Mouse (Mus musculus): ENCODE measurements around the gene Rab5c. TPM values are rescaled to one million over a fixed set of nuclear protein-coding genes. Genes with fewer than 3 reads are reported as not detected.

Rab5c gene
- polyA plus RNA-seq, 1 experiment from 2014 or later: 13.0 TPM

GRCm38 (mm10) chr11:100767871-100768270, 29.9 kb upstream of the Rab5c start:
- H3K27ac ChIP-seq: no peak overlapping the region
- ATAC-seq (replicated peaks; ENCODE audit: insufficient number of reproducible peaks, insufficient read depth, low FRiP score, low read depth): no peak
- no peak overlapping the region for H3K4me2 ChIP-seq
- no peaks in the 10 kb centered on the region for H3K36me3 ChIP-seq
- H3K4me3 ChIP-seq: no peak overlapping the region
- H3K9ac ChIP-seq: no peak overlapping the region
- 86% methylated on average over 5 of the region's 5 CpGs for WGBS
- no peaks in the 10 kb centered on the region for H3K9me3 ChIP-seq (replicated peaks)
- H3K27me3 ChIP-seq: no peaks in the 10 kb centered on the region
- peaks cover 11% of the 10 kb centered on the region for H3K4me1 ChIP-seq (replicated peaks)

DNA sequence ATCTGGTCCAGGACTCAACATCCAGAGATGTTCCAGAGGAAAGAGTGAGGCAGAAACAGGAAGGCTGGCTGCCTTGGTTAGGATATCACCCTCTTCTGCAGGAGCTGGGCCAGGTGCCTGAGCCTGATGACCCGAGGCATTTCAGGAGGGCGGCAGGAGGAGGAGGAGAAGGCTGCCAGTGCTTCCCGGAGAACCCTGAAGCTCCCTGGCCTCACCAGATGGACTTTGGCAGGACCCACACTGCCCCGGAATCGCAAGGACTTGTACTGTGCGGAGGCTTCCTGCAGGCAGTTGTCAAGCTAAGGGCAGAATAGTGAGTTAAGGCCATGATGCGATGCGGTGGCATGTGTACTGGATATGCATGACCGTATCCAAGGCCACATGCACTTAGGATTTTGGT, 28.7 kb upstream of the Rab5c start:
- WGBS: 71% methylated on average over 9 of the region's 9 CpGs
- ATAC-seq (replicated peaks; ENCODE audit: insufficient number of reproducible peaks, insufficient read depth, low FRiP score, low read depth): no peak
- Histone ChIP-seq H3K4me2 (no peak overlapping the region), H3K9ac (no peak overlapping the region), H3K27ac (no peak overlapping the region), H3K4me3 (no peak overlapping the region), H3K36me3 (no peaks in the 10 kb centered on the region), H3K4me1 (replicated peaks) (peaks cover 15% of the 10 kb centered on the region), H3K27me3 (peaks cover 3% of the 10 kb centered on the region; the same call in 1 of the 2 replicates), H3K9me3 (replicated peaks) (no peaks in the 10 kb centered on the region)

DNA sequence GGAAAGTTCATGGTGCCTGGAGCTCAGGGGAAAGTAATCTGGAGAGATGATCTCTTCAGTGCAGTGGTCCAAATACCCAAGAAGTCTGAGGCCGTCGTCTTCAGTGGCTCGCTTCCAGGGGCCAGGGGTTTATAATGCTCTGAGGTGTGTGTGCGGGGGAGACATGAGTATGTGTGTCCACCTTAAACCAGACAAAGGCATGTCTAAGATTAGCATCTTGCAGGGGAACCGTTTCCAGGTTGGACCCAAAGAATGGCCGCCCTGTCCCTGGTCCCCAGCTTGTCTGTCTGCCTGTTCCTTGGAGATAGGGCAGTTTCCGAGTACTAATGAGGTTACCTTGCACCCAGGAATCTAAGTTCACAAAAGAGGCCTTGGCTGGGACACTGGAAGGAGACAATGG, 24.8 kb upstream of the Rab5c start, which contains the start of gene Hcrt:
Gene Hcrt, minus strand, starts transcription at position 101 of the 400 bp plus-strand sequence.
- H3K27me3 ChIP-seq: peaks cover 35% of the 10 kb centered on the region
- peaks cover 14% of the 10 kb centered on the region for H3K4me1 ChIP-seq (replicated peaks)
- 87% methylated on average over 7 of the region's 7 CpGs for WGBS
- H3K27ac ChIP-seq: no peak within 1 kb of the TSS
- H3K9ac ChIP-seq: peak within 1 kb of the TSS; percentile 40
- H3K4me2 ChIP-seq: peak within 1 kb of the TSS; percentile 77
- H3K4me3 ChIP-seq: peak within 1 kb of the TSS; percentile 51
- no peaks in the 10 kb centered on the region for H3K9me3 ChIP-seq (replicated peaks)
- ATAC-seq (replicated peaks; ENCODE audit: insufficient number of reproducible peaks, insufficient read depth, low FRiP score, low read depth): no peak
- H3K36me3 ChIP-seq: no peaks in the 10 kb centered on the region

DNA sequence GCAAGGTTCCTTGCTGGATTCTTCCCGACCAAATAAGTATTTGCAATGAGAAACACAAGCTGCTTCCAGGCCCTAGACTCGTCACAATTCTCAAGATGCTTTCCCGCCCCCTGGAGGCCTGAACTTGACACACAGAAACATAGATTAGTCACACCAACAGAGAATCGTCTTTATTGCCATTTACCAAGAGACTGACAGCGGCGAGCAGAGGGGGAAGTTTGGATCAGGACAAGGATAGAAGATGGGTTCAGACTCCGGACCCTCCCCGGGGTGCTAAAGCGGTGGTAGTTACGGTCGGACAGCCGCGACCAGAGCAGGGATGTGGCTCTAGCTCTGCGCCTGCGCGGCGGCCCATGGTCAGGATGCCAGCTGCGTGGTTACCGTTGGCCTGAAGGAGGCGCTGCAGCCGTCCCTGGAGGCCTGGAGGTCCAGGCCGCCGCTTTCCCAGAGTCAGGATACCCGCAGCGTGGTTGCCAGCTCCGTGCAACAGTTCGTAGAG, 23.6 kb upstream of the Rab5c start:
- H3K9me3 ChIP-seq (replicated peaks): no peaks in the 10 kb centered on the region
- H3K36me3 ChIP-seq: no peaks in the 10 kb centered on the region
- peak overlapping the region; percentile 51 for H3K4me3 ChIP-seq
- peak overlapping the region; percentile 77 for H3K4me2 ChIP-seq
- H3K27ac ChIP-seq: no peak overlapping the region
- peak; percentile 60; the same call in 1 of the 2 replicates for ATAC-seq (replicated peaks; ENCODE audit: insufficient number of reproducible peaks, insufficient read depth, low FRiP score, low read depth)
- WGBS: 0% methylated on average over 27 of the region's 27 CpGs
- H3K27me3 ChIP-seq: peaks cover 48% of the 10 kb centered on the region
- H3K9ac ChIP-seq: peak overlapping the region; percentile 40
- peaks cover 14% of the 10 kb centered on the region for H3K4me1 ChIP-seq (replicated peaks)

GRCm38 (mm10) chr11:100759611-100760233, 21.7 kb upstream of the Rab5c start, which contains the start of gene Kcnh4:
Gene Kcnh4 (minus strand): TSS chr11:100759942.
- H3K27me3 ChIP-seq: peaks cover 56% of the 10 kb centered on the region

GRCm38 (mm10) chr11:100758707-100759610, 20.9 kb upstream of the Rab5c start:
- ATAC-seq (replicated peaks; ENCODE audit: insufficient number of reproducible peaks, insufficient read depth, low FRiP score, low read depth): no peak
- peak overlapping the region; percentile 30 for H3K4me3 ChIP-seq
- H3K27ac ChIP-seq: no peak overlapping the region
- no peak overlapping the region for H3K9ac ChIP-seq
- H3K9me3 ChIP-seq (replicated peaks): no peaks in the 10 kb centered on the region
- peak overlapping the region; percentile 54 for H3K4me2 ChIP-seq
- 2% methylated on average over 35 of the region's 35 CpGs for WGBS
- H3K36me3 ChIP-seq: no peaks in the 10 kb centered on the region
- peaks cover 56% of the 10 kb centered on the region for H3K27me3 ChIP-seq
- peaks cover 14% of the 10 kb centered on the region for H3K4me1 ChIP-seq (replicated peaks)

More at GRCm38 (mm10) chr11:100759611-100760233, 21.7 kb upstream of the Rab5c start, which contains the start of gene Kcnh4:
- no peak within 1 kb of the TSS for H3K27ac ChIP-seq
- H3K36me3 ChIP-seq: no peaks in the 10 kb centered on the region
- no peaks in the 10 kb centered on the region for H3K9me3 ChIP-seq (replicated peaks)
- under 1% methylated on average over 51 of the region's 51 CpGs for WGBS
- H3K4me2 ChIP-seq: peak within 1 kb of the TSS; percentile 54
- ATAC-seq (replicated peaks; ENCODE audit: insufficient number of reproducible peaks, insufficient read depth, low FRiP score, low read depth): no peak; the same call in 1 of the 2 replicates
- H3K4me1 ChIP-seq (replicated peaks): peaks cover 14% of the 10 kb centered on the region
- H3K9ac ChIP-seq: no peak within 1 kb of the TSS
- peak within 1 kb of the TSS; percentile 30 for H3K4me3 ChIP-seq

DNA sequence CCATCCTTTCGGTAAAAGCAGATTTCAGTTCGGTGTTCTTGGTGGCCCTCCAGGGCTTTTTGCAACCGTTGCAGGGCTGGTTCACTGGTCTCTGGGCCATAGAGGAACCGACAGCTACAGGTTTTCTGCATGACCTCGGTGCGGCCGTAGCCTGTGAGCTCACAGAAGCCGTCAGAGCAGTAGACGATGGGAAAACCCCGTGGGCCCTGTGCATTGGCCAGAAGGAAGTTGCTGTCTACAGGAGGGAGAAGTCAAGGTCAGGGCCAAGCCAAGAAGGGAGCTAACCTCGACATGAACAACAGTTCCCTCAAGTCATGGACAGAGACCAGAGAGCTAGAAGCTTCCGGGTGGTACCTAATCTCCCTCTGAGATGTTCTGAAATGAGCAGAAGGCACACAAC, 19.6 kb upstream of the Rab5c start:
- peaks cover 64% of the 10 kb centered on the region for H3K27me3 ChIP-seq
- H3K9me3 ChIP-seq (replicated peaks): no peaks in the 10 kb centered on the region
- no peak overlapping the region for H3K4me3 ChIP-seq
- no peak overlapping the region for H3K9ac ChIP-seq
- no peaks in the 10 kb centered on the region for H3K36me3 ChIP-seq
- WGBS: 82% methylated on average over 12 of the region's 12 CpGs
- no peak overlapping the region for H3K27ac ChIP-seq
- peaks cover 14% of the 10 kb centered on the region for H3K4me1 ChIP-seq (replicated peaks)
- no peak for ATAC-seq (replicated peaks; ENCODE audit: insufficient number of reproducible peaks, insufficient read depth, low FRiP score, low read depth)
- no peak overlapping the region for H3K4me2 ChIP-seq

GRCm38 (mm10) chr11:100756476-100756875, 18.5 kb upstream of the Rab5c start:
- Histone ChIP-seq H3K4me2 (no peak overlapping the region), H3K27me3 (peaks cover 67% of the 10 kb centered on the region), H3K4me1 (replicated peaks) (peaks cover 8% of the 10 kb centered on the region), H3K4me3 (no peak overlapping the region), H3K9me3 (replicated peaks) (no peaks in the 10 kb centered on the region), H3K9ac (no peak overlapping the region), H3K27ac (no peak overlapping the region), H3K36me3 (no peaks in the 10 kb centered on the region)
- 61% methylated on average over 6 of the region's 6 CpGs for WGBS
- no peak for ATAC-seq (replicated peaks; ENCODE audit: insufficient number of reproducible peaks, insufficient read depth, low FRiP score, low read depth)

- Histone ChIP-seq H3K9me3 (replicated peaks) (no peaks in the 10 kb centered on the region), H3K4me1 (replicated peaks) (peaks cover 6% of the 10 kb centered on the region), H3K9ac (no peak overlapping the region), H3K27me3 (peaks cover 64% of the 10 kb centered on the region), H3K36me3 (no peaks in the 10 kb centered on the region), H3K4me3 (no peak overlapping the region), H3K4me2 (no peak overlapping the region), H3K27ac (no peak overlapping the region)
- WGBS: 87% methylated on average over 3 of the region's 3 CpGs
- no peak for ATAC-seq (replicated peaks; ENCODE audit: insufficient number of reproducible peaks, insufficient read depth, low FRiP score, low read depth)
These were observed 16.7 kb upstream of the Rab5c start for GRCm38 (mm10) chr11:100754693-100755057.

DNA sequence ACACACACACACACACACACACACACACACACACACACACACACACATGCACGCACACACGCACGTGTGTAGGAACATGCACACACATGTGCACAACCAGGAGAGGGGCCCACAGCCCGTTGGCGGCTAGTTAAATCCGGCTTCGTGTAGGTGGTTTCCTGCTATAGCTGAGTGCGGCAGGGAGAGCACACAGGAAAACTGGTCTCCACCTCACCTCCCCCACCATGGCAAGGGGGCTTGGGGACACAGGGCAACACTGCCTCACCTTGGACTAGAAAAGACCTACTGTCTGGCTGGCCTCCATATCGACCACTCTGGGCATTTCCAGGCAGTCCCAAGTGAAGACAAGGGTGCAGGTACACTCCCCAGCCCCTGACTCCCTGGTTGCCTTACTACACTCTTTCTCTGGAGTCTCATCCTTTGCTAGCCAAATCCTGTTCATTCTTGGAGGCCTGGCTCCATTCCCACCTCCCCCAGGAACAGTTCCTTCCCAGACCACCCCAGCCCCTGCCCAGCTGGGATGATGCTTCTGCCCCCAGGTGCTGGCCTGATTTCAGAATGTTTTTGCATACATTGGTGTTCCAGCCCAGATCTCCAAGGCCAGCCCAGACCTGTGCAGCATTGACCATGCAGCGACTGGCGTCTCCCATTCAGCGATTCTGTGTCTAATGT, 16.1 kb upstream of the Rab5c start:
- no peak for ATAC-seq (replicated peaks; ENCODE audit: insufficient number of reproducible peaks, insufficient read depth, low FRiP score, low read depth)
- no peak overlapping the region for H3K4me2 ChIP-seq
- WGBS: 73% methylated on average over 12 of the region's 12 CpGs
- H3K9me3 ChIP-seq (replicated peaks): no peaks in the 10 kb centered on the region
- no peak overlapping the region for H3K4me3 ChIP-seq
- H3K27me3 ChIP-seq: peaks cover 64% of the 10 kb centered on the region
- H3K4me1 ChIP-seq (replicated peaks): peaks cover 4% of the 10 kb centered on the region; the same call in 1 of the 2 replicates
- no peaks in the 10 kb centered on the region for H3K36me3 ChIP-seq
- H3K27ac ChIP-seq: no peak overlapping the region
- H3K9ac ChIP-seq: no peak overlapping the region

- WGBS: 33% methylated on average over 10 of the region's 10 CpGs
These were observed 14.3 kb upstream of the Rab5c start for GRCm38 (mm10) chr11:100752294-100752693.

More at GRCm38 (mm10) chr11:100752294-100752693, 14.3 kb upstream of the Rab5c start:
- ATAC-seq (replicated peaks; ENCODE audit: insufficient number of reproducible peaks, insufficient read depth, low FRiP score, low read depth): no peak
- H3K9ac ChIP-seq: no peak overlapping the region
- no peak overlapping the region for H3K27ac ChIP-seq
- H3K36me3 ChIP-seq: no peaks in the 10 kb centered on the region
- H3K27me3 ChIP-seq: peaks cover 61% of the 10 kb centered on the region
- H3K9me3 ChIP-seq (replicated peaks): no peaks in the 10 kb centered on the region
- no peak overlapping the region for H3K4me2 ChIP-seq
- H3K4me1 ChIP-seq (replicated peaks): 0 out of 2 replicates have a peak, but pooled peaks cover 3% of the 10 kb centered on the region
- no peak overlapping the region for H3K4me3 ChIP-seq

Measured in heart, embryonic 15.5 days (tissue).